Mouse (Mus musculus) intestine, embryonic 14.5 days (tissue): ENCODE measurements around the gene Bnc2. TPM values are rescaled to one million over a fixed set of nuclear protein-coding genes. Genes with fewer than 3 reads are reported as not detected.

ENCODE experiments used
- ATAC-seq: fragments of 200-750 bp; cut with Nextera tagmentation; replicated peaks from 2 replicates; pipeline ENCODE4 v1.8.0; 2017; ENCODE audit warnings: low read depth, moderate number of reproducible peaks, moderate TSS enrichment, moderate library complexity; ENCODE audit not compliant: low FRiP score, low TSS enrichment
- DNase-seq: peaks from one replicate; pipeline ENCODE4 v3.0.0-alpha.2; 2018; ENCODE audit warnings: low spot score
- H3K27ac ChIP-seq: fragments of 300-500 bp; sonication (generic); 2 replicates; pipeline ENCODE4 v1.5.1; 2014; ENCODE audit warnings: low read depth, mild to moderate bottlenecking, control low read depth
- H3K27me3 ChIP-seq: fragments of 300-500 bp; sonication (generic); replicated peaks from 2 replicates; pipeline ENCODE4 v1.6.1; 2014; ENCODE audit warnings: low read length, control low read depth; ENCODE audit not compliant: control insufficient read depth, insufficient read depth
- H3K36me3 ChIP-seq: fragments of 300-500 bp; sonication (generic); 2 replicates; pipeline ENCODE4 v1.6.1; 2014; ENCODE audit warnings: low read length, control low read depth; ENCODE audit not compliant: control insufficient read depth, insufficient read depth
- H3K4me1 ChIP-seq: fragments of 300-500 bp; sonication (generic); replicated peaks from 2 replicates; pipeline ENCODE4 v1.6.1; 2014; ENCODE audit warnings: low read length, control low read depth, mixed read lengths; ENCODE audit not compliant: control insufficient read depth, insufficient read depth
- H3K4me2 ChIP-seq: fragments of 300-500 bp; sonication (generic); 2 replicates; pipeline ENCODE4 v1.6.1; 2014; ENCODE audit warnings: low read length
- H3K4me3 ChIP-seq: fragments of 300-500 bp; sonication (generic); 2 replicates; pipeline ENCODE4 v1.5.1; 2014; ENCODE audit warnings: low read depth, low read length, control low read depth, mixed read lengths
- H3K9ac ChIP-seq: fragments of 300-500 bp; sonication (generic); 2 replicates; pipeline ENCODE4 v1.6.1; 2014; ENCODE audit warnings: mild to moderate bottlenecking, low read length
- H3K9me3 ChIP-seq: fragments of 300-500 bp; sonication (generic); 2 replicates; pipeline ENCODE4 v1.6.1; 2016; ENCODE audit warnings: low read length, control low read depth; ENCODE audit not compliant: control insufficient read depth
- WGBS: fragments of 180-500 bp; shearing (Covaris S2); extraction: QIAGEN DNeasy Blood & Tissue Kit; methylation state at CpG from one replicate; pipeline ENCODE4 v1.1.7; 2014; 5-methylcytosine and 5-hydroxymethylcytosine counted together
- polyA plus RNA-seq: library from polyadenylated mRNA; unstranded; fragments of >200 nt; fragmentation: Nextera tagmentation; extraction: Ambion mirVana; gene quantifications from 2 replicates; pipeline ENCODE4 v1.2.1, GENCODE M21; 2014

The Bnc2 gene
- polyA plus RNA-seq, 1 experiment from 2014 or later: 24.3 TPM

DNA sequence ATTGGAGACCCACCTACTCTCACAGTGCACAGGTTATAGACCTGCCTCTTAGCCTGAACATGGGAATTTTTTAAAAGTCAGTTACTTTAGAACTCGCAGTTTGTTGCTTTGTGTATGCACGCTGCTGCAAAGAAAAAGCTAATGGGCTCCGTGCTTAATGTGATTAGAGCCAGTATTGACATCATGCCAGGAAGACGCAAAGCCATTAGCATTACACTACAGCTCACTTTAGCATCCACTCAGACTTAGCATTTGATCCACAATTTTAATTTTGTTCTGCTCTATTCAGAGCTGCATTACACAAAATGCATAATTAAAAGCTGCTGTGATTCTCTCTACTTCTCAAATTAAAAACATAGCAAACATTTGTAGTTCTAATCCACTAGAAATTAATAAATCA lies 350.7 kb downstream of the Bnc2 start:
- H3K36me3 ChIP-seq: no peaks in the 10 kb centered on the region
- H3K27me3 ChIP-seq: no peaks in the 10 kb centered on the region
- WGBS: 84% methylated on average over 4 of the region's 4 CpGs
- ATAC-seq (no peak), DNase-seq (no peak)
- no peak overlapping the region for H3K27ac ChIP-seq
- H3K9me3 ChIP-seq: no peaks in the 10 kb centered on the region
- no peak overlapping the region for H3K9ac ChIP-seq
- H3K4me2 ChIP-seq: no peak overlapping the region
- no peak overlapping the region for H3K4me3 ChIP-seq
- H3K4me1 ChIP-seq: no peaks in the 10 kb centered on the region

DNA sequence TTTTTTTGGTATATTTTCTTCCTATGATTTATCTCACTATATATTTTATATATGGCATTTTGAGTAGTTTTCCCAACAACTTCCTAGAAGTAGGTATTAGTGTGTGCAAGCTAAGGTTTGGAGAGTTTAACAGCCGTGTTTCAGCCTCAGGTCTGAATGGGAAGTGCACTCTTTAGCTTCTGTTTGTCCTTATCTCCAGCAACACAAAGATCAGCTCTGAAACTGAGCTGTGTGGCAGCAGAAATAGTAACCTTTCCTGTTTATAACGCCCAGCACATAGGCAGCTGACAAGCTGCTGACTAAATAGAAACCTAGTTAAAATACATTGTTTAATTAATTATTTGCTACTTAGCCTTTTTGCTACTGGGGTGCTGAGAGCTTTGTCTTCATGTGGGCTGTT lies 353.5 kb downstream of the Bnc2 start:
- Histone ChIP-seq H3K27me3 (no peaks in the 10 kb centered on the region), H3K36me3 (no peaks in the 10 kb centered on the region), H3K9ac (no peak overlapping the region), H3K27ac (no peak overlapping the region), H3K9me3 (no peaks in the 10 kb centered on the region), H3K4me2 (no peak overlapping the region), H3K4me3 (no peak overlapping the region), H3K4me1 (no peaks in the 10 kb centered on the region; the same call in 1 of the 2 replicates)
- WGBS: 50% methylated on average over 2 of the region's 2 CpGs
- DNase-seq (no peak), ATAC-seq (no peak)

DNA sequence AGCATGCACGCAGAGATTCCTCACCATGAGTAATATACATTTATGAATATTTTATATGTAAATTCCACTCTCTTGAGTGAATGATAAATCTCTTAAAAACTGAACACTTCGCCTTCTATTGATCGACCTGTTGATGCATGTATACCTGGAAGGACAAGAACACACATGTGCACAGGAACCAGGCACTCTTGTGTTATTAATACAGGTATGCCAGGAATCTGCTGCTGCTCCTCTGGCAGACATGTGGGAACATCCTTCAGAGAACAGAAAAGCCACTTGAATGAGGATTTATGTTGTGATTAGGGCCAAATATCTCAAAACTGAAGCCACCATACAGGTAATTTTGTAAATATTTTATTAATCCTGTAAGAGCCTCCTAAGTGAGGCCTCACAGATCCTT lies 357.7 kb downstream of the Bnc2 start:
- no peaks in the 10 kb centered on the region for H3K36me3 ChIP-seq
- peaks cover 4% of the 10 kb centered on the region; the same call in 1 of the 2 replicates for H3K4me1 ChIP-seq
- ATAC-seq (no peak), DNase-seq (no peak)
- no peaks in the 10 kb centered on the region for H3K9me3 ChIP-seq
- H3K4me2 ChIP-seq: no peak overlapping the region
- 88% methylated on average over 3 of the region's 3 CpGs for WGBS
- H3K27ac ChIP-seq: no peak overlapping the region
- H3K9ac ChIP-seq: no peak overlapping the region
- no peaks in the 10 kb centered on the region for H3K27me3 ChIP-seq
- H3K4me3 ChIP-seq: no peak overlapping the region

DNA sequence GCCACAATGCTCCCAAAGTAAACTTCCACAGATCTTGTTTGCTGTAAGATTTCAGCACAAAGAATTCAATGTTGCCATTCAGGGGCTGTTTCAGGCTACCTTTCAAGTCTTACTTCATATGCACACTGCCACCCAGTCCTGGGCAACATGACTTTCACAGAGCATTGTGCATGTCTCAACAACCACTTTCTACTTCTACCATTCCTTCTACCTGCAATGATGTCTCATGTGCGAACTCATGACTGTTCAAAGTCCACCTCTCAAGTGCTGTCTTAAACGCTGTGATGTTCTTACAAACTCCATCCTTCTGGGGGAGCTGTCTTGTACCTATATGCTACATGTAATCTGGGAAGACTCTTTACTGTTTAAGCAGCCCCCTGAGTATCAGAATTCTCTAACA lies 363.7 kb downstream of the Bnc2 start:
- DNase-seq (no peak), ATAC-seq (no peak)
- H3K4me2 ChIP-seq: no peak overlapping the region
- no peaks in the 10 kb centered on the region for H3K27me3 ChIP-seq
- no peak overlapping the region for H3K27ac ChIP-seq
- no peaks in the 10 kb centered on the region for H3K36me3 ChIP-seq
- peaks cover 15% of the 10 kb centered on the region; the same call in 1 of the 2 replicates for H3K4me1 ChIP-seq
- 68% methylated on average over 2 of the region's 2 CpGs for WGBS
- H3K4me3 ChIP-seq: no peak overlapping the region
- H3K9me3 ChIP-seq: no peaks in the 10 kb centered on the region
- H3K9ac ChIP-seq: no peak overlapping the region

DNA sequence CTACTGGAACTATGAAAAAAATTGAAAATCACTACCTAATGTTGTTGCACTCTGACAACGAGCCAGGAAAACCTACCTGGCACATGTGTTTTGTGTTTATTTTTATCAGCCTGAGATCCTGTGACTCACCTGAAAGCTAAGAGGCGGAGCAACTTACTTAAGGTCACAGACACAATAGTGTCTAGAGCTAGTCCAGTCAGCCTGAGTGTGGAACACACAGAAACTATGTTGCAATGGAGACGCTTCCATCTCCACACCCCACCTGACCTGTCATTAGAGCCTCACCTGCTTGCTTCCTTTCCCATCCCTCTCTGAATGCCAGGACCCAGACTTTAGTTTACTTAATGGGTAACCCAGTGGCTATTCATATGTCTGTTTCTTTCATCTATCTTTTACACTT lies 364.2 kb downstream of the Bnc2 start:
- no peak for DNase-seq
- Histone ChIP-seq H3K27ac (no peak overlapping the region), H3K9ac (no peak overlapping the region), H3K36me3 (no peaks in the 10 kb centered on the region), H3K27me3 (no peaks in the 10 kb centered on the region), H3K4me2 (no peak overlapping the region), H3K4me1 (peaks cover 15% of the 10 kb centered on the region; the same call in 1 of the 2 replicates), H3K4me3 (no peak overlapping the region), H3K9me3 (no peaks in the 10 kb centered on the region)
- ATAC-seq: no peak
- 77% methylated on average over 3 of the region's 3 CpGs for WGBS

DNA sequence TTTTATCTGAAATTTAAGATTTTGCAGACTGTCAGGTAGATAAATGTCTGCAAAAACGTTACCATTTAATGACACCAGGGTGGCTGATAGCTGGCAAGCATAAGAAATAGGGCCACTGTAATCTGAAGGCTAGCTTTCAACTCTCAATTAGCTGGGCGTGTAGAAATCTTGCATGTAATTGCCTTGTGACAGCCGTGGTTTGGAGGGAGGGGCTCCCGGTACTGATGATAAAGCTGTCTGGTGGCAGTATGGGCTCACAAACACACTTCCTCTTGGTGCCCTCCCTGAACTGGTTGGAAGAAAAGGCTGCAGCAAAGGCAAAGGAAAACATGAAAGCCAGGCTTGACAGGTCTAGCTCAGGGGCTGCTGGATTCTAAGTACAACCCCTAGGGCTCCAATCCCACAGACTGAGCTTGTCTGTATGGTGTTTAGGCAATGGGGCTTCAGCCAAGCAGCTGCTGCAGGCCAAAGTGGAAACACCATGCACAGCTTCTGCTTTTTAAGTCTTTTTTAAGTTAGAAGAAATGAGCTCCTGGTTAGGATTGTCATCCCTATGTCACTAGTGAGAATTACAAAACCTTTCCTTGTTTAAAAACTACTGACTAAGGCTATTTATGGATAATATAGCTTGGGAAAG lies 366.7 kb downstream of the Bnc2 start:
- H3K4me2 ChIP-seq: no peak overlapping the region
- WGBS: 21% methylated on average over 4 of the region's 4 CpGs
- H3K36me3 ChIP-seq: no peaks in the 10 kb centered on the region
- ATAC-seq (no peak), DNase-seq (no peak)
- no peaks in the 10 kb centered on the region for H3K9me3 ChIP-seq
- no peaks in the 10 kb centered on the region for H3K27me3 ChIP-seq
- peaks cover 10% of the 10 kb centered on the region; the same call in 1 of the 2 replicates for H3K4me1 ChIP-seq
- no peak overlapping the region for H3K27ac ChIP-seq
- H3K4me3 ChIP-seq: no peak overlapping the region
- H3K9ac ChIP-seq: no peak overlapping the region

DNA sequence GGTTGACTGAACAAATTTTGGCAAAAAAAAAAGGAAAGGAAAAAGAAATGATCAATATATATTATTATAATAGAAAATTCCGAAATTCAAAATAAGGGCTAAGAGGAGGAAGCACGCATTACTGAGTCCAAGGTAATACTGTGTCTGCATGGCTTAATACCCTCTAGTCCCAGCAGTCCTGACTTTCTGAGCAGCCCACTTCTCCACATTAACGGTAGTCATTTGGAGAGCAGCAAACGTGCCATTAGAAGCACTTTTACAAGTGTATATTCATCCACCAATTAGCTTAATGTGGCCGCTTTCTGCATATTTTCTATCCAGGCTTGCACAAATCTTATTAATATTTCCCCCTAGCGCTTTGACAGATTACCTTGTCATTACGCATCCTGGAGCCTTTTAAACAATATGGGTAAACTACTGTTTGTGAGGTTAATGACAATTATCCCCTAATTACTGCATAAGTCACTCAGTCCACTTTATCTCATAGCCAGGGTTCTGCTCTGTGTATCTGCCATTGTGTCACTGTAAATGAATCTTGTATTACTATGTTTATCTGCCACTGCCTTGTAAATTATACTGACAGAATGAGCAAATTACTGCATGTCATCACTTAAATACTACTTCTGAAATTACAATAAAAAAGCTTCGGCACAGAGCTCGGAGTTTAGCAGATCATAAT lies 368.0 kb downstream of the Bnc2 start:
- ATAC-seq: no peak
- H3K9ac ChIP-seq: no peak overlapping the region
- 75% methylated on average over 9 of the region's 9 CpGs for WGBS

DNA sequence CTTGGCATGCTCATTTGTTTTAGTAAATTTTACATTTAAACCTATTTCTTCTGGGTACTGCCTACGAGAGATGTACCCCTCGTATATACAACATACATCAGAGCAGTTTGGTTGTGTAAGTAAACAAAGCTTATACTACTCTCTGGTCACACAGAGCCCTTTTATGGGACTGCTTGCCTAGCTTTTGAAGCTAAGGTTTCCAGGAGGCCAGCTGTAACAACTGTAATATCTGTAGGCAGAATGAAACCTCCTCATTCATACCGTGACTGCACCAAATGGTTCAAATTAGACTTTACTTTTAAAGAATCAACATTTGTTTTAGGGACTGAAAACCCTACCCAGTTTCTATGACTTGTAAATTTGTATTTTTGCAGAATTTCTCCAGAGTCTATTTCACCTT lies 372.1 kb downstream of the Bnc2 start:
- no peak overlapping the region for H3K4me3 ChIP-seq
- H3K36me3 ChIP-seq: no peaks in the 10 kb centered on the region
- H3K27me3 ChIP-seq: no peaks in the 10 kb centered on the region
- 43% methylated on average over 3 of the region's 3 CpGs for whole genome bisulfite sequencing
- H3K27ac ChIP-seq: no peak overlapping the region
- DNase-seq (no peak), ATAC-seq (no peak)
- H3K9ac ChIP-seq: no peak overlapping the region
- no peaks in the 10 kb centered on the region for H3K4me1 ChIP-seq
- H3K4me2 ChIP-seq: no peak overlapping the region
- no peaks in the 10 kb centered on the region for H3K9me3 ChIP-seq

More for the DNA sequence above, 368.0 kb downstream of the Bnc2 start:
- Histone ChIP-seq H3K4me2 (no peak overlapping the region), H3K27me3 (no peaks in the 10 kb centered on the region), H3K9me3 (no peaks in the 10 kb centered on the region), H3K4me1 (peaks cover 10% of the 10 kb centered on the region; the same call in 1 of the 2 replicates), H3K27ac (no peak overlapping the region), H3K36me3 (no peaks in the 10 kb centered on the region), H3K4me3 (no peak overlapping the region)
- no peak for DNase-seq

DNA sequence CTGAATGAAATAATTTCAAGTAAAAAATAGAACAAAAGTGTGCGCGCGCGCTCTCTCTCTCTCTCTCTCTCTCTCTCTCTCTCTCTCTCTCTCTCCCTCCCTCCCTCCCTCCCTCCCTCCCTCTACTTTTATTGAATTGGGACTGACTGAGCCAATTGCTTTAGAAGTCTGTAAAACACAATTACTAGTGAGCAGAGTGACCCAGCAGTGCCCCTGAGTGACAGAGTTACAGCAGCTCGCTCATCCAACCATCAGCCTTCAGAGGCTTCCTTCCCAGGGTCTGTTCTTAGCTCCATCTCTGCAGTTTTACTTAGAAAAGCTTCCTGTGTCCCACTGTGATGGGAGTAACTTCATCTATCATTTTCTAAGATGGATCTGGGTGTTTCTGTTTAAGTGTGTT lies 389.9 kb downstream of the Bnc2 start:
- H3K9ac ChIP-seq: no peak overlapping the region
- WGBS: 62% methylated on average over 5 of the region's 5 CpGs
- H3K36me3 ChIP-seq: no peaks in the 10 kb centered on the region
- no peak overlapping the region for H3K4me3 ChIP-seq
- no peak for DNase-seq
- no peak overlapping the region for H3K4me2 ChIP-seq
- no peaks in the 10 kb centered on the region for H3K27me3 ChIP-seq
- no peaks in the 10 kb centered on the region for H3K9me3 ChIP-seq
- no peaks in the 10 kb centered on the region for H3K4me1 ChIP-seq
- no peak overlapping the region for H3K27ac ChIP-seq
- ATAC-seq: no peak
